Mouse (Mus musculus) hindbrain, postnatal 0 days (tissue): Measurements from ENCODE around the gene Cep72. TPM values are rescaled to one million over a fixed set of nuclear protein-coding genes. Genes with fewer than 3 reads are reported as not detected.

Source experiments
- ATAC-seq: fragments of 200-750 bp; cut with Nextera tagmentation; 2 replicates; pipeline ENCODE4 v1.8.0; 2017; ENCODE audit warnings: mild to moderate bottlenecking, moderate TSS enrichment, moderate library complexity
- DNase-seq: peaks from one replicate; pipeline ENCODE4 v3.0.0-alpha.2; 2015; ENCODE audit warnings: low spot score
- H3K27ac ChIP-seq: fragments of 300-500 bp; sonication (generic); 2 replicates; pipeline ENCODE4 v1.5.1; 2014; ENCODE audit warnings: mild to moderate bottlenecking
- H3K27me3 ChIP-seq: fragments of 300-500 bp; sonication (generic); 2 replicates; pipeline ENCODE4 v1.6.1; 2014; ENCODE audit warnings: low read length, mixed read lengths; ENCODE audit not compliant: insufficient read depth
- H3K36me3 ChIP-seq: fragments of 300-500 bp; sonication (generic); 2 replicates; pipeline ENCODE4 v1.6.1; 2014; ENCODE audit warnings: low read length, mixed read lengths; ENCODE audit not compliant: insufficient read depth
- H3K4me1 ChIP-seq: fragments of 300-500 bp; sonication (generic); 2 replicates; pipeline ENCODE4 v1.6.1; 2014; ENCODE audit warnings: antibody characterized with exemption, low read length, mixed read lengths; ENCODE audit not compliant: insufficient read depth
- H3K4me2 ChIP-seq: fragments of 300-500 bp; sonication (generic); 2 replicates; pipeline ENCODE4 v1.6.1; 2014; ENCODE audit warnings: low read depth, mild to moderate bottlenecking, low read length, moderate library complexity, mixed read lengths
- H3K4me3 ChIP-seq: fragments of 300-500 bp; sonication (generic); 2 replicates; pipeline ENCODE4 v1.5.1; 2014; ENCODE audit warnings: low read length
- H3K9ac ChIP-seq: fragments of 300-500 bp; sonication (generic); replicated peaks from 2 replicates; pipeline ENCODE4 v1.6.1; 2014; ENCODE audit warnings: mild to moderate bottlenecking, low read length, moderate library complexity, mixed read lengths
- H3K9me3 ChIP-seq: fragments of 300-500 bp; sonication (generic); 2 replicates; pipeline ENCODE4 v1.6.1; 2016; ENCODE audit warnings: low read length, mixed read lengths
- CTCF ChIP-seq: IDR thresholded peaks from 2 replicates; pipeline ENCODE4 v1.5.1; 2016; ENCODE audit warnings: antibody characterized with exemption, control low read depth, low read depth
- WGBS: fragments of 180-500 bp; shearing (Covaris S2); extraction: QIAGEN DNeasy Blood & Tissue Kit; methylation state at CpG from one replicate; pipeline ENCODE4 v1.1.7; 2014; 5-methylcytosine and 5-hydroxymethylcytosine counted together
- polyA plus RNA-seq: library from polyadenylated mRNA; unstranded; fragments of >200 nt; fragmentation: Nextera tagmentation; extraction: Ambion mirVana; gene quantifications from 2 replicates; pipeline ENCODE4 v1.2.1, GENCODE M21; 2015
- total RNA-seq: library from RNA; depleted of rRNA; stranded (reverse); fragments of >200 nt; gene quantifications from 2 replicates; pipeline ENCODE4 v1.2.3, GENCODE M21; 2014

Gene Cep72
- total and polyA plus RNA-seq, 2 experiments from 2014 or later, result 5.3 to 7.8 TPM

GRCm38 (mm10) chr13:74063340-74064050 is 1.4 kb upstream of the Cep72 start:
- DNase-seq (no peak), ATAC-seq (no peak)
- H3K36me3 ChIP-seq, result no peaks in the 10 kb centered on the region
- no peaks in the 10 kb centered on the region for H3K4me1 ChIP-seq
- TF ChIP-seq CTCF, result no peak
- H3K27me3 ChIP-seq, result no peaks in the 10 kb centered on the region
- no peak overlapping the region for H3K9ac ChIP-seq
- H3K4me3 ChIP-seq, result no peak overlapping the region
- 68% methylated on average over 1 of the region's 1 CpGs for WGBS
- no peaks in the 10 kb centered on the region for H3K9me3 ChIP-seq
- no peak overlapping the region for H3K4me2 ChIP-seq
- H3K27ac ChIP-seq, result no peak overlapping the region

- no peaks in the 10 kb centered on the region for H3K27me3 ChIP-seq
- H3K4me1 ChIP-seq, result no peaks in the 10 kb centered on the region
- H3K4me2 ChIP-seq, result peak overlapping the region; percentile 62
- no peaks in the 10 kb centered on the region for H3K9me3 ChIP-seq
- no peak for TF ChIP-seq CTCF
- no peaks in the 10 kb centered on the region for H3K36me3 ChIP-seq
- H3K9ac ChIP-seq, result peak overlapping the region; percentile 72
- DNase-seq (no peak), ATAC-seq (no peak)
- whole genome bisulfite sequencing, result 33% methylated on average over 9 of the region's 11 CpGs
- H3K4me3 ChIP-seq, result peak overlapping the region; percentile 86
- no peak overlapping the region for H3K27ac ChIP-seq
Measured at GRCm38 (mm10) chr13:74062378-74063128, 454 bp upstream of the Cep72 start.

- WGBS, result 95% methylated on average over 9 of the region's 9 CpGs
- H3K9ac ChIP-seq, result no peak overlapping the region
Measured at GRCm38 (mm10) chr13:74058081-74058480, 4.0 kb downstream of the Cep72 start.

GRCm38 (mm10) chr13:74056194-74056593 is 5.9 kb downstream of the Cep72 start:
- Histone ChIP-seq H3K9me3 (no peaks in the 10 kb centered on the region), H3K36me3 (no peaks in the 10 kb centered on the region), H3K4me3 (no peak overlapping the region), H3K9ac (no peak overlapping the region), H3K4me2 (no peak overlapping the region), H3K27me3 (no peaks in the 10 kb centered on the region), H3K27ac (no peak overlapping the region), H3K4me1 (no peaks in the 10 kb centered on the region)
- 94% methylated on average over 1 of the region's 1 CpGs for WGBS
- no peak for TF ChIP-seq CTCF
- DNase-seq (no peak), ATAC-seq (no peak)

More at GRCm38 (mm10) chr13:74058081-74058480, 4.0 kb downstream of the Cep72 start:
- no peaks in the 10 kb centered on the region for H3K9me3 ChIP-seq
- H3K36me3 ChIP-seq, result no peaks in the 10 kb centered on the region
- H3K4me2 ChIP-seq, result no peak overlapping the region
- no peak overlapping the region for H3K27ac ChIP-seq
- H3K27me3 ChIP-seq, result no peaks in the 10 kb centered on the region
- H3K4me3 ChIP-seq, result no peak overlapping the region
- DNase-seq (no peak), ATAC-seq (no peak)
- TF ChIP-seq CTCF, result no peak
- no peaks in the 10 kb centered on the region for H3K4me1 ChIP-seq

GRCm38 (mm10) chr13:74039926-74040325 is 22.2 kb downstream of the Cep72 start:
- no peaks in the 10 kb centered on the region for H3K27me3 ChIP-seq
- no peak overlapping the region for H3K4me3 ChIP-seq
- ATAC-seq, result no peak
- DNase-seq, result no peak
- H3K4me1 ChIP-seq, result no peaks in the 10 kb centered on the region
- no peak overlapping the region for H3K4me2 ChIP-seq
- H3K9me3 ChIP-seq, result no peaks in the 10 kb centered on the region
- WGBS, result 91% methylated on average over 3 of the region's 3 CpGs
- H3K9ac ChIP-seq, result no peak overlapping the region
- TF ChIP-seq CTCF, result no peak
- H3K36me3 ChIP-seq, result no peaks in the 10 kb centered on the region
- H3K27ac ChIP-seq, result no peak overlapping the region

- Histone ChIP-seq H3K4me3 (no peak overlapping the region), H3K4me1 (no peaks in the 10 kb centered on the region), H3K36me3 (peaks cover 10% of the 10 kb centered on the region; the same call in 1 of the 2 replicates), H3K27ac (no peak overlapping the region), H3K27me3 (no peaks in the 10 kb centered on the region), H3K9me3 (no peaks in the 10 kb centered on the region), H3K4me2 (no peak overlapping the region), H3K9ac (no peak overlapping the region)
- no peak for DNase-seq
- 90% methylated on average over 2 of the region's 2 CpGs for WGBS
- no peak for TF ChIP-seq CTCF
- ATAC-seq, result no peak
Measured at GRCm38 (mm10) chr13:74035776-74036175, 26.3 kb downstream of the Cep72 start.

GRCm38 (mm10) chr13:74034756-74035155 is 27.3 kb downstream of the Cep72 start:
- H3K4me2 ChIP-seq, result no peak overlapping the region
- TF ChIP-seq CTCF, result no peak
- DNase-seq, result no peak
- no peaks in the 10 kb centered on the region for H3K4me1 ChIP-seq
- no peak overlapping the region for H3K9ac ChIP-seq
- H3K4me3 ChIP-seq, result no peak overlapping the region
- H3K27me3 ChIP-seq, result no peaks in the 10 kb centered on the region
- WGBS, result 57% methylated on average over 2 of the region's 2 CpGs
- no peaks in the 10 kb centered on the region for H3K9me3 ChIP-seq
- H3K27ac ChIP-seq, result no peak overlapping the region
- H3K36me3 ChIP-seq, result peaks cover 10% of the 10 kb centered on the region; the same call in 1 of the 2 replicates
- ATAC-seq, result no peak
